Mouse (Mus musculus): ENCODE measurements around the gene Dgcr6. TPM values are rescaled to one million over a fixed set of nuclear protein-coding genes. Genes with fewer than 3 reads are reported as not detected.
A peak's percentile ranks its signal among the peaks of the same experiment; 100 is the strongest.
"Not testable (repeated sequence)": the region's sequence is repeated elsewhere in the genome, so short reads cannot be mapped to it uniquely, and the experiment has no call there.

The Dgcr6 gene
- polyA plus RNA-seq (2015; fragmentation: Nextera tagmentation; extraction: Ambion mirVana), result 111 and 115 TPM in 2 replicates

DNA sequence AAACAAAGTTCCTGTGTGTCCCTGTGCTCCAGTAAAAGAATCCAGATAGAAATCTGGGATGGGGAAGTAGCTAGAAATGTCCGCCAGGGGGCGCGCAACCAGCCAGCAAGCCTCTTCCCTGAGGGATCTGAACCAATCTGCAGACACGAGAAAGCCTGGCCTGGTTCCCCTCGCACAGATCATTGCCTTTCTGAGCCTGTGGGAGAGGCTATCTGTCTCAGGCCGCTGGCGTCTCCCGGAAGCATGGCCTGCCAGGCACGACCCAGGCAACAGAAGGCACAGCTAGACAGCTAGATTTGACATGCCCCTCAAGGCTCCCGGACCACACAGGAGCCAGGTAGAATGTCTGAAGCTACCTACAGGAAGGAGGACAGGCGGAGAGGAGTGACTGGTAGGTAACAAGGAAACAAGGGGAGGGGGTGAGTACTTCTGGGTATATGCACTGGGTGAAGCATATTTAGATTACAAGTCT is at the start of gene Dgcr6:
Dgcr6 (plus strand) TSS at position 130 of the 472 bp plus-strand sequence.
- H3K27me3 ChIP-seq (ENCODE audit: insufficient read depth, low read length), result no peaks in the 10 kb centered on the region
- no peaks in the 10 kb centered on the region for H3K4me1 ChIP-seq (replicated peaks; ENCODE audit: insufficient read depth, low read length)
- H3K9ac ChIP-seq (ENCODE audit: low read depth, low read length), result no peak within 1 kb of the TSS
- H3K36me3 ChIP-seq (ENCODE audit: insufficient read depth, low read length), result no peaks in the 10 kb centered on the region
- DNase-seq (ENCODE audit: low spot score) (peak; percentile 96), ATAC-seq (replicated peaks; ENCODE audit: low FRiP score, low read depth) (peak; percentile 86)
- no peak within 1 kb of the TSS for H3K4me3 ChIP-seq (replicated peaks; ENCODE audit: low read depth, low read length)
- peak; percentile 98 for TF ChIP-seq CTCF (IDR thresholded peaks at IDR 0.05; ENCODE audit: low read depth)
- no peaks in the 10 kb centered on the region for H3K9me3 ChIP-seq (replicated peaks; ENCODE audit: low read length)
- 10% methylated on average over 11 of the region's 11 CpGs for WGBS
- H3K4me2 ChIP-seq (ENCODE audit: low read length), result 0 out of 2 replicates have a peak within 1 kb of the TSS, but pooled peaks have one; percentile 16
- no peak within 1 kb of the TSS for H3K27ac ChIP-seq

DNA sequence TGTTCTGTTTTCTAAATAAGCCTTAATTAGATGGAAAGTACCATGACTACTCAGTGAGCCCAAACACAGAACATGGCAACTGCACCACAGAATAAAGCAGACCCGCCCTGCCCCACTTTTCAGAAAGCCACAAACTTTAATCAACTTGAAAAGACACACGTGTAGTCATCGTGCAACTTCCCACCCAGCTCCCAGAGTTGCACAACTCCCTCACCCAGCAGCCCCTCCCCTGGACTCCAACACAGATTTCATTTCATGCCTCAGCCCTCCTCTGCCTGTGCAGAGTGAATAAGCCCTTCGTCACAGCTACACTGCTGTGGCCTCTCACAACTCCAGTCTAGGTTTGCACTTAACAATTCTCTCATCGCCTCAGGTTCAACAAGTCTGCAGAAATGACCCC is 48.1 kb upstream of the Dgcr6 start:
- Histone ChIP-seq H3K4me2 (ENCODE audit: low read length) (no peak overlapping the region), H3K36me3 (ENCODE audit: insufficient read depth, low read length) (no peaks in the 10 kb centered on the region), H3K27me3 (ENCODE audit: insufficient read depth, low read length) (no peaks in the 10 kb centered on the region), H3K4me1 (replicated peaks; ENCODE audit: insufficient read depth, low read length) (no peaks in the 10 kb centered on the region), H3K27ac (no peak overlapping the region), H3K4me3 (replicated peaks; ENCODE audit: low read depth, low read length) (no peak overlapping the region), H3K9me3 (replicated peaks; ENCODE audit: low read length) (no peaks in the 10 kb centered on the region), H3K9ac (ENCODE audit: low read depth, low read length) (no peak overlapping the region)
- WGBS, result 70% methylated on average over 5 of the region's 5 CpGs
- no peak for DNase-seq (ENCODE audit: low spot score)
- ATAC-seq (replicated peaks; ENCODE audit: low FRiP score, low read depth), result no peak
- TF ChIP-seq CTCF (IDR thresholded peaks at IDR 0.05; ENCODE audit: low read depth), result no peak

DNA sequence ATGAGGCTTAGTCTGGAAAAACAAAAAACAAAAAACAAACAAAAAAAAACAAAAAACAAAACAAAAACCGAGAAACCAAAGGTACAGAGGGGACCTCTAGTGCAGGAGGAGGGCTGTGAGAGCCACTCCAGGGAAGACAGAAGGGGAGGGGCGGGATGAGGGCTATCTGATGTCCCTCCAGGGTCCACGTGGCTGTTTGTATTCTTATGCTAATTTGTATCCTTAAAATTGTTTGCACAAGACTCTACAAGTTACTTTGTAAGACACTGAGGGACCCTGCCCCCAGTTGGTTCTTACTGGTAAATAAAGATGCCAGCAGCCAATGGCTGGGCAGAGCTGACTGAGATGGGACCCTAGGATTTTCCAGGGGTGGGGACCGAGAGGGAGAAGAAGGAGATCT is 45.6 kb upstream of the Dgcr6 start:
- no peak overlapping the region for H3K4me3 ChIP-seq (replicated peaks; ENCODE audit: low read depth, low read length)
- no peaks in the 10 kb centered on the region for H3K9me3 ChIP-seq (replicated peaks; ENCODE audit: low read length)
- 36% methylated on average over 4 of the region's 4 CpGs for WGBS
- no peaks in the 10 kb centered on the region for H3K27me3 ChIP-seq (ENCODE audit: insufficient read depth, low read length)
- H3K4me1 ChIP-seq (replicated peaks; ENCODE audit: insufficient read depth, low read length), result no peaks in the 10 kb centered on the region
- H3K9ac ChIP-seq (ENCODE audit: low read depth, low read length), result no peak overlapping the region
- ATAC-seq (replicated peaks; ENCODE audit: low FRiP score, low read depth) (no peak), DNase-seq (ENCODE audit: low spot score) (no peak)
- no peak overlapping the region for H3K27ac ChIP-seq
- H3K36me3 ChIP-seq (ENCODE audit: insufficient read depth, low read length), result no peaks in the 10 kb centered on the region
- no peak overlapping the region for H3K4me2 ChIP-seq (ENCODE audit: low read length)
- no peak for TF ChIP-seq CTCF (IDR thresholded peaks at IDR 0.05; ENCODE audit: low read depth)

DNA sequence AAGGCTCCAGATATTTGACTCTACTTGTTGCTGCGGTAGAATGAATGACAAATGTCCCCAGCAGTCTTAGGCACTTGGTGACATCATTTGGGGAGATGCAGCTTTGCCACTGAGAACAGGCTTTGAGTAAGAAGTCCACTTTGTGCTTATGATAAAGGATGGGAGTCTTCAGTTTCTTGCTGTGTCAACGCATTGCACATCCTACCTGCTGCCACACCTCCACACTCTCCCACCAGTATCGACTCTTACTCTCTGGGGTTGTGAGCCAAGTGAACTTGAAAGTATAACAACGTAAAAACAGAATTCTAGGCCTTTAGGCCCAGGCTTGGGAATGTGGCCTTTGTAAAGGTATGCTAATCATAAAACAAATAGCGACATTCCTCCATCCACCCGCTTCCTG is 41.6 kb upstream of the Dgcr6 start:
- no peak for ATAC-seq (replicated peaks; ENCODE audit: low FRiP score, low read depth)
- no peak for DNase-seq (ENCODE audit: low spot score)
- Histone ChIP-seq H3K27me3 (ENCODE audit: insufficient read depth, low read length) (no peaks in the 10 kb centered on the region), H3K4me1 (replicated peaks; ENCODE audit: insufficient read depth, low read length) (no peaks in the 10 kb centered on the region), H3K9me3 (replicated peaks; ENCODE audit: low read length) (no peaks in the 10 kb centered on the region), H3K4me2 (ENCODE audit: low read length) (no peak overlapping the region), H3K4me3 (replicated peaks; ENCODE audit: low read depth, low read length) (no peak overlapping the region), H3K27ac (no peak overlapping the region), H3K36me3 (ENCODE audit: insufficient read depth, low read length) (no peaks in the 10 kb centered on the region), H3K9ac (ENCODE audit: low read depth, low read length) (no peak overlapping the region)
- WGBS, result 69% methylated on average over 6 of the region's 6 CpGs
- no peak for TF ChIP-seq CTCF (IDR thresholded peaks at IDR 0.05; ENCODE audit: low read depth)

DNA sequence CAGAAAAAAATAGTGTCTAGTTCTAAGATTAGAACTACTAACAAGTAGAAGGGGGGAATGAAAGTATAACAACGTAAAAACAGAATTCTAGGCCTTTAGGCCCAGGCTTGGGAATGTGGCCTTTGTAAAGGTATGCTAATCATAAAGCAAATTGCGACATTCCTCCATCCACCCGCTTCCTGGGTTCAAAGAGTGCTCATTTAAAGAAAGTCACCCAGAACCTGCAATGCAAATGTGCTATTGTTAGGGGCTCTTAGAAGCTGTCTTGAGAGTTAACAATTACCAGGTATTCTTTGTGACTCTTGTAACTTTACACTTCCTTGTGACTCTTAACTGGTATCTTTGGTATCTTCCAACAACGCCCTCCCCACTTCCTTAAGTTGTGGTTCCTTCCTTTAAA is 36.2 kb upstream of the Dgcr6 start:
- H3K36me3 ChIP-seq (ENCODE audit: insufficient read depth, low read length); H3K27ac ChIP-seq; H3K9me3 ChIP-seq (replicated peaks; ENCODE audit: low read length); H3K4me3 ChIP-seq (replicated peaks; ENCODE audit: low read depth, low read length); H3K4me1 ChIP-seq (replicated peaks; ENCODE audit: insufficient read depth, low read length); H3K27me3 ChIP-seq (ENCODE audit: insufficient read depth, low read length); H3K9ac ChIP-seq (ENCODE audit: low read depth, low read length); ATAC-seq (replicated peaks; ENCODE audit: low FRiP score, low read depth); H3K4me2 ChIP-seq (ENCODE audit: low read length); DNase-seq (ENCODE audit: low spot score): not testable (repeated sequence)
- 66% methylated on average over 3 of the region's 4 CpGs for WGBS

DNA sequence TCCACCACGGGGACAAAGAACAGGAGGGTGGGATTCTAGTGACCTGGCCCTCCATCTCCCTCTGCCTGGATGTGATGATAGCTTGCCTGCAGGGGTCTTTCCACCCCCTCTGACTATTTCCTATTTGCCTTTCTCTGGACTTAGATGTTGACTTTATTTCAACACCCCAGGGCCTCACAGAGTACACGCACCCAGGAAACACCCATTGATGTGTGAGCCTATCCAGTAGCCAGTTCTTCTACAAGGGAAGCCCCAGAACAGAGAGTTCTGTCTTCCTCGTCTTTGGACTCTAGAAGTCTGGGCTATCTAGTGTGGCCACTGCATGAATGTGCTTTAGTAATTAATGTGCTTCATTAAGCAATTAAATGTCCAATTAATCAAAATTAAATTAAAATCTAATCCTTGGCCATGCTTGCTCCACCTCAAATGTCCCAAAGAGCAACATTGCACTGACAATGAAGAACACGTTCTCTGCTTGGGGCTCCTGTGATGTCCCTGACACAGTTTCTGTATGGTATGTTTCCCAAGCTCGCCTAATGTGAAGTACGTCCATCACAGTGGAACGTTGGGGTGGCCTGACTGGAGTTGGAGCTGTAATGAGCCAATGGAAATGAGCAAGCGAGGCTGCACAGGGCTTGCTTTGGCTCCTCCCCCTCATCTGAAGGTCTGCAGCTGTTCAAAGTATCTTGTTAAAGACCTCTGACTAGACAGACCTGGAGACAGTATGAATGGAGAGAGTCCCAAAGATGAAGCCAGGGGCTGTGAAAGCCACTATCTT is 29.7 kb upstream of the Dgcr6 start:
- Histone ChIP-seq H3K27ac (no peak overlapping the region), H3K9me3 (replicated peaks; ENCODE audit: low read length) (no peaks in the 10 kb centered on the region)

More for the DNA sequence above, 29.7 kb upstream of the Dgcr6 start:
- 54% methylated on average over 8 of the region's 8 CpGs for WGBS
- Histone ChIP-seq H3K36me3 (ENCODE audit: insufficient read depth, low read length) (no peaks in the 10 kb centered on the region), H3K27me3 (ENCODE audit: insufficient read depth, low read length) (no peaks in the 10 kb centered on the region), H3K4me1 (replicated peaks; ENCODE audit: insufficient read depth, low read length) (no peaks in the 10 kb centered on the region), H3K4me2 (ENCODE audit: low read length) (no peak overlapping the region), H3K4me3 (replicated peaks; ENCODE audit: low read depth, low read length) (no peak overlapping the region), H3K9ac (ENCODE audit: low read depth, low read length) (no peak overlapping the region)
- ATAC-seq (replicated peaks; ENCODE audit: low FRiP score, low read depth) (no peak), DNase-seq (ENCODE audit: low spot score) (peak; percentile 21)
- TF ChIP-seq CTCF (IDR thresholded peaks at IDR 0.05; ENCODE audit: low read depth), result no peak

Measured in kidney, postnatal 0 days (tissue).